Mouse (Mus musculus) lung, adult 2 months (tissue): Measurements from ENCODE around the gene Hand1.

Experiments
- CTCF ChIP-seq: fragments of 200-500 bp; IDR thresholded peaks from 2 replicates; pipeline ENCODE4 v1.5.1; 2011; ENCODE audit warnings: mild to moderate bottlenecking, low read length, control low read depth; ENCODE audit not compliant: insufficient read depth
- POLR2A ChIP-seq: fragments of 200-500 bp; IDR thresholded peaks from 2 replicates; pipeline ENCODE4 v1.6.1; 2011; ENCODE audit warnings: low read depth, mild to moderate bottlenecking, control low read depth, low read length, borderline replicate concordance; ENCODE audit errors: extremely low read depth

GRCm38 (mm10) chr11:57797828-57798227, 34.8 kb downstream of the Hand1 start:
- no peak for TF ChIP-seq CTCF
- TF ChIP-seq POLR2A: no peak
